Mouse (Mus musculus): ENCODE measurements around the gene Minpp1.

DNA sequence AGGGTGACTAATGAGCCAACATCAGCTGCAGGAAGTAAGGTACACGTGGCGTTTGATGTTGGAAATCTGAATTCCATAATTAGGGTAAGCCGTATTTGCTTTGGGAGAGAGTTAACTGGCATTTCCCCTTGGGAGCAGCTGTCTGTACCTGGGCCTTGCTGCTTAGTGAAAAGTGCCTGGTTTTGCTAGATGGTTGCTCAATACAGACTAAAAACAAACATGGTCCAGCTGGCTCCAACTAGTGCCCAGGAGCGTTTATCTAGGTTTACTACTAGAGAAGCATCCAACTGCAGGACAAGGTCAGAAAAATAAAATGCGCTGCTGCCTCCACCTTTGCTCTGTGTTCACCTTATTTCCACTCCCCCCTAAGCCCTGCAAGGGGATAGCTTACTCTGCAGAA is 64.9 kb downstream of the Minpp1 start:
- TF ChIP-seq POLR2A (IDR thresholded peaks at IDR 0.05; ENCODE audit: control insufficient read depth, low read depth, low read length) (no peak), CTCF (IDR thresholded peaks at IDR 0.05; ENCODE audit: control insufficient read depth, insufficient read depth, insufficient replicate concordance, low read depth, low read length) (no peak)
